9 mouse cellular contexts compared by ENCODE assay signal in the genomic region with DNA sequence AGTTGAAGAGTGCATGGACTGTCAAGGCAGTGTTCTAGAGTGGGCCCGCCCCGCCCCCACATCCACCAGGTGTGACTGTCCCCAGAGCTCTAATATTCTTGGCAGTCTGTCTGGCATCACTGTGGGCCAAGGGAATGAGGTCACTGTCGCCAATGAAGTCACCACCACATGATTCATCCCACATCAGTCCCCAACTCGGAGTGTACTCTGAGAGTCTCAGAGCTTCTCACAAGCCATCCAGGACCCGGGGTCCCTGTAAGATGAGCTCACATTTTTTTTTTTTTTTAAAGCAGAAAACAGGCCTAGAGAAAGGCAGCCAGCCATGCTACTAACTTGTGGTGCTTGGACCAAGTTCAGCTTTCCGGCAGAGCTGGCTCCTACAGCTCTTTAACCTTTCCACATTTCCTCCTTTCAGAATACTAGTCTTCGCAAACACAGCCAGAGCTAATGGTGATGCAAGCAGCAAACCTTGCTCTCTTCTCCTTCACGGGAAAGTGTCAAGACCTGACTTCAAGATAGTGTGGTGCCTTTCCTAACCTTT. TPM values are rescaled to one million over a fixed set of nuclear protein-coding genes. Genes with fewer than 3 reads are reported as not detected.
DNase-seq lines count a peak whose midpoint lies in the region; ATAC-seq and TF ChIP-seq lines count a peak whose summit lies in the region.
"Had no signal": no experiment of that assay in that cellular context is flagged by ENCODE, and none has a peak within 500 bp of the region (broad histone marks: within the 10 kb centered on the region; RNA-seq: fewer than 3 reads in every experiment).

No protein-coding gene starts in this region.

- no peak for TF ChIP-seq POLR2A in liver, adult 2 months (IDR thresholded peaks at IDR 0.05; ENCODE audit: extremely low read depth, insufficient read depth, low read length)

- H3K9ac ChIP-seq in liver, adult 2 months (ENCODE audit: low read depth, low read length), result no peak overlapping the region
- no peak overlapping the region for H3K9ac ChIP-seq in liver, embryonic 12.5 days
- H3K9ac ChIP-seq in heart, embryonic 13.5 days, result peak overlapping the region; percentile 99; the same call in 1 of the 2 replicates
- H3K9ac ChIP-seq in stomach, embryonic 14.5 days (replicated peaks; ENCODE audit: low read depth, low read length), result no peak overlapping the region

- H3K4me2 ChIP-seq in liver, embryonic 12.5 days, result no peak overlapping the region
- peak overlapping the region; percentile 89 for H3K4me2 ChIP-seq in heart, embryonic 13.5 days
- peak overlapping the region; percentile 87; the same call in 1 of the 2 replicates for H3K4me2 ChIP-seq in stomach, embryonic 14.5 days (replicated peaks; ENCODE audit: low read depth, low read length)

- peak; percentile 56 for DNase-seq in liver, adult 2 months (ENCODE audit: extremely low read depth, low read depth, low spot score)
- peak; percentile 24 for DNase-seq in cerebellum, adult 9-10 months
- DNase-seq in kidney, postnatal 36 days, result peak; percentile 49 to 53
- no peak for DNase-seq in urinary bladder, postnatal 4 days (ENCODE audit: low spot score in 2 of 2)
- DNase-seq in urinary bladder, postnatal 25 days (ENCODE audit: low spot score), result no peak

- no peaks in the 10 kb centered on the region for H3K27me3 ChIP-seq in liver, adult 2 months (ENCODE audit: control insufficient read depth, insufficient read depth, low read length)
- H3K27me3 ChIP-seq in liver, embryonic 12.5 days (replicated peaks), result peaks cover 39% of the 10 kb centered on the region
- no peaks in the 10 kb centered on the region for H3K27me3 ChIP-seq in heart, embryonic 13.5 days (replicated peaks)
- H3K27me3 ChIP-seq in stomach, embryonic 14.5 days (ENCODE audit: control insufficient read depth, insufficient read depth, low read length), result no peaks in the 10 kb centered on the region

- no peak for TF ChIP-seq CTCF in liver, adult 2 months (IDR thresholded peaks at IDR 0.05; ENCODE audit: low read depth, low read length)

- no peaks in the 10 kb centered on the region; the same call in 1 of the 2 replicates for H3K4me1 ChIP-seq in liver, adult 2 months (ENCODE audit: control insufficient read depth, insufficient read depth, low read length)
- H3K4me1 ChIP-seq in liver, embryonic 12.5 days, result peaks cover 22% of the 10 kb centered on the region; the same call in 1 of the 2 replicates
- peaks cover 69% of the 10 kb centered on the region for H3K4me1 ChIP-seq in heart, embryonic 13.5 days
- H3K4me1 ChIP-seq in stomach, embryonic 14.5 days (ENCODE audit: control insufficient read depth, insufficient read depth, low read length), result peaks cover 20% of the 10 kb centered on the region; the same call in 1 of the 2 replicates

- no peak overlapping the region for H3K27ac ChIP-seq in liver, adult 2 months (replicated peaks; ENCODE audit: insufficient read depth, low read depth, low read length)
- H3K27ac ChIP-seq in liver, embryonic 12.5 days, result no peak overlapping the region
- H3K27ac ChIP-seq in heart, embryonic 13.5 days (replicated peaks), result peak overlapping the region; percentile 98
- H3K27ac ChIP-seq in stomach, embryonic 14.5 days (ENCODE audit: low read length), result no peak overlapping the region

- no peaks in the 10 kb centered on the region for H3K36me3 ChIP-seq in liver, adult 2 months (ENCODE audit: control insufficient read depth, insufficient read depth, low read length)
- no peaks in the 10 kb centered on the region for H3K36me3 ChIP-seq in liver, embryonic 12.5 days
- peaks cover 4% of the 10 kb centered on the region for H3K36me3 ChIP-seq in heart, embryonic 13.5 days
- H3K36me3 ChIP-seq in stomach, embryonic 14.5 days (ENCODE audit: control insufficient read depth, insufficient read depth, low read length), result no peaks in the 10 kb centered on the region

- 44% methylated on average over 8 of the region's 8 CpGs for WGBS in liver, adult 2 months
- 51% methylated on average over 8 of the region's 8 CpGs for WGBS in liver, embryonic 12.5 days (ENCODE audit: insufficient replicate concordance)
- 52% methylated on average over 8 of the region's 8 CpGs for WGBS in heart, embryonic 13.5 days
- WGBS in stomach, embryonic 14.5 days, result 61% methylated on average over 8 of the region's 8 CpGs

- ATAC-seq in liver, embryonic 12.5 days, result no peak
- ATAC-seq in heart, embryonic 13.5 days (ENCODE audit: extremely low read depth, insufficient number of reproducible peaks, low FRiP score, low TSS enrichment), result no peak
- no peak for ATAC-seq in stomach, embryonic 14.5 days (ENCODE audit: insufficient number of reproducible peaks, insufficient read depth, low FRiP score, low read depth)

- H3K9me3 ChIP-seq in liver, embryonic 12.5 days (replicated peaks), result no peaks in the 10 kb centered on the region
- H3K9me3 ChIP-seq in heart, embryonic 13.5 days, result no peaks in the 10 kb centered on the region; the same call in 1 of the 2 replicates
- no peaks in the 10 kb centered on the region for H3K9me3 ChIP-seq in stomach, embryonic 14.5 days (ENCODE audit: control insufficient read depth, low read depth, low read length)

- H3K4me3 ChIP-seq in liver, adult 2 months (ENCODE audit: insufficient read depth, low read depth, low read length), result no peak overlapping the region
- H3K4me3 ChIP-seq in liver, embryonic 12.5 days, result no peak overlapping the region
- H3K4me3 ChIP-seq in heart, embryonic 13.5 days, result peak overlapping the region; percentile 95
- H3K4me3 ChIP-seq in stomach, embryonic 14.5 days (ENCODE audit: low read depth, low read length), result no peak overlapping the region

- no peaks in the 10 kb centered on the region for H3K79me2 ChIP-seq in liver, adult 2 months (ENCODE audit: control insufficient read depth, insufficient read depth, low read length)

RNA-seq across cellular contexts. Expression of a gene that starts 1.5 kb away (rescaled TPM):
- total RNA-seq in liver, adult 2 months (2014; rRNA removed), result 5.2 and 5.7 TPM in 2 replicates
- polyA plus RNA-seq in liver, adult 2 months (2012; rRNA removed), result 3.2 and 4.1 TPM in 2 replicates
- polyA plus RNA-seq in liver, embryonic 12.5 days (2016; fragmentation: Nextera tagmentation; extraction: Ambion mirVana), result 2.7 and 3.6 TPM in 2 replicates
- polyA plus RNA-seq in heart, embryonic 13.5 days (2015; fragmentation: Nextera tagmentation; extraction: Ambion mirVana), result 18.4 and 18.5 TPM in 2 replicates
- 22.1 and 24.3 TPM in 2 replicates for polyA plus RNA-seq in stomach, embryonic 14.5 days (2014; fragmentation: Nextera tagmentation; extraction: Ambion mirVana)

RNA-seq across cellular contexts. Expression of a gene that starts 13.7 kb away (rescaled TPM):
- total RNA-seq in liver, adult 2 months (2014; rRNA removed), result not detected in 2 replicates
- not detected in 2 replicates for polyA plus RNA-seq in liver, adult 2 months (2012; rRNA removed)
- not detected in 2 replicates for polyA plus RNA-seq in liver, embryonic 12.5 days (2016; fragmentation: Nextera tagmentation; extraction: Ambion mirVana)
- polyA plus RNA-seq in heart, embryonic 13.5 days (2015; fragmentation: Nextera tagmentation; extraction: Ambion mirVana), result not detected in 2 replicates
- not detected in 2 replicates for polyA plus RNA-seq in stomach, embryonic 14.5 days (2014; fragmentation: Nextera tagmentation; extraction: Ambion mirVana)
- total RNA-seq: left cerebral cortex, adult 18-20 months had no signal

RNA-seq across cellular contexts. Expression of a gene that starts 44.2 kb away (rescaled TPM):
- not detected in 2 replicates for total RNA-seq in liver, adult 2 months (2014; rRNA removed)
- not detected in 2 replicates for polyA plus RNA-seq in liver, adult 2 months (2012; rRNA removed)
- polyA plus RNA-seq in liver, embryonic 12.5 days (2016; fragmentation: Nextera tagmentation; extraction: Ambion mirVana), result not detected in 2 replicates
- not detected in 2 replicates for polyA plus RNA-seq in heart, embryonic 13.5 days (2015; fragmentation: Nextera tagmentation; extraction: Ambion mirVana)
- polyA plus RNA-seq in stomach, embryonic 14.5 days (2014; fragmentation: Nextera tagmentation; extraction: Ambion mirVana), result not detected in 2 replicates
- total RNA-seq: left cerebral cortex, adult 18-20 months had no signal

Comparison
In these comparisons a context has a peak if more than half of its experiments do, and no peak if none do; other contexts are left out.
1. DNase-seq: peak in liver, adult 2 months (single experiment), cerebellum, adult 9-10 months (single experiment) and kidney, postnatal 36 days (2 of 2); none in urinary bladder, postnatal 4 days (0 of 2) and urinary bladder, postnatal 25 days (single experiment).